Mouse (Mus musculus) layer of hippocampus, postnatal 10 days (tissue): ENCODE results near the gene Rftn2. TPM values are rescaled to one million over a fixed set of nuclear protein-coding genes. Genes with fewer than 3 reads are reported as not detected.

Source experiments
- DNase-seq, 2 experiments: peaks; one replicate each; pipeline ENCODE4 v3.0.0; 2021; ENCODE audit warnings: low spot score in 2 of 2
- total RNA-seq, 2 experiments: library from RNA; stranded (reverse); gene quantifications; 2 replicates each; pipeline ENCODE4 v1.2.3; 2021

The Rftn2 gene
- total RNA-seq, 2 experiments from 2014 or later, result 25.3 to 26.5 TPM

- DNase-seq, result no peak
Observed at GRCm38 (mm10) chr1:55173720-55174557, 52.6 kb downstream of the Rftn2 start.

GRCm38 (mm10) chr1:55171361-55172325 is 54.9 kb downstream of the Rftn2 start:
- DNase-seq, result no peak

- no peak for DNase-seq
Observed at GRCm38 (mm10) chr1:55168591-55168990, 58.0 kb downstream of the Rftn2 start.

- no peak for DNase-seq
Observed at GRCm38 (mm10) chr1:55167560-55167959, 59.0 kb downstream of the Rftn2 start.

- DNase-seq, result no peak
Observed at GRCm38 (mm10) chr1:55164005-55164404, 62.6 kb downstream of the Rftn2 start.

GRCm38 (mm10) chr1:55162781-55163180 is 63.8 kb downstream of the Rftn2 start:
- no peak for DNase-seq

- DNase-seq, result peak; percentile 25 to 37
Observed at GRCm38 (mm10) chr1:55161895-55162294, 64.7 kb downstream of the Rftn2 start.

- DNase-seq, result peak; percentile 37 to 47
Observed at GRCm38 (mm10) chr1:55160831-55161638, 65.5 kb downstream of the Rftn2 start.

GRCm38 (mm10) chr1:55160218-55160617 is 66.4 kb downstream of the Rftn2 start:
- DNase-seq, result no peak

GRCm38 (mm10) chr1:55158821-55159220 is 67.8 kb downstream of the Rftn2 start:
- no peak for DNase-seq

- no peak for DNase-seq
Observed at GRCm38 (mm10) chr1:55158211-55158610, 68.4 kb downstream of the Rftn2 start.

GRCm38 (mm10) chr1:55157329-55157728 is 69.3 kb downstream of the Rftn2 start:
- no peak for DNase-seq

- peak; percentile 34 to 55 for DNase-seq
Observed at GRCm38 (mm10) chr1:55145556-55145955, 81.0 kb downstream of the Rftn2 start.

GRCm38 (mm10) chr1:55144338-55144737 is 82.2 kb downstream of the Rftn2 start:
- no peak for DNase-seq

- no peak for DNase-seq
Observed at GRCm38 (mm10) chr1:55135846-55136245, 90.7 kb downstream of the Rftn2 start.

GRCm38 (mm10) chr1:55134301-55134700 is 92.3 kb downstream of the Rftn2 start:
- DNase-seq, result no peak

GRCm38 (mm10) chr1:55133173-55133572 is 93.4 kb downstream of the Rftn2 start:
- no peak for DNase-seq

- no peak for DNase-seq
Observed at GRCm38 (mm10) chr1:55132308-55132707, 94.3 kb downstream of the Rftn2 start.

- DNase-seq, result no peak
Observed at GRCm38 (mm10) chr1:55131424-55132014, 95.1 kb downstream of the Rftn2 start.

GRCm38 (mm10) chr1:55130943-55131401 is 95.6 kb downstream of the Rftn2 start, which contains the start of gene Mob4:
Mob4 (plus strand) TSS chr1:55131231.
- DNase-seq, result peak; percentile 95 to 96
